ENCODE assay signal across 5 mouse cellular contexts in genomic region chr7:83667936-83668645, GRCm38 (mm10).
"Had no signal": no experiment of that assay in that cellular context is flagged by ENCODE, and none has a peak within 500 bp of the region (broad histone marks: within the 10 kb centered on the region; RNA-seq: fewer than 3 reads in every experiment).

No protein-coding gene starts in this region.

- H3K9ac ChIP-seq: limb, embryonic 15.5 days had no signal

- ATAC-seq: inflammation-experienced regulatory T-cells, adult 6 months; intestine, postnatal 0 days had no signal

- H3K9me3 ChIP-seq: limb, embryonic 15.5 days; midbrain, embryonic 10.5 days had no signal

- H3K27ac ChIP-seq: limb, embryonic 15.5 days; midbrain, embryonic 10.5 days; stomach, postnatal 0 days had no signal

- H3K4me2 ChIP-seq: limb, embryonic 15.5 days had no signal

- H3K36me3 ChIP-seq: midbrain, embryonic 10.5 days had no signal

- H3K27me3 ChIP-seq: limb, embryonic 15.5 days had no signal

- H3K4me3 ChIP-seq: limb, embryonic 15.5 days; midbrain, embryonic 10.5 days had no signal

- H3K4me1 ChIP-seq: limb, embryonic 15.5 days; midbrain, embryonic 10.5 days had no signal
